In genomic region chr13:55833921-55834320, GRCm38 (mm10) we compare ENCODE assay signal across 28 mouse cellular contexts. TPM values are rescaled to one million over a fixed set of nuclear protein-coding genes. Genes with fewer than 3 reads are reported as not detected.
A peak's percentile ranks its signal among the peaks of the same experiment; 100 is the strongest.
DNase-seq lines count a peak whose midpoint lies in the region; ATAC-seq lines count a peak whose summit lies in the region.
"Had no signal": no experiment of that assay in that cellular context is flagged by ENCODE, and none has a peak within 500 bp of the region (broad histone marks: within the 10 kb centered on the region; RNA-seq: fewer than 3 reads in every experiment).

No protein-coding gene starts in this region.

- 7% methylated on average over 7 of the region's 7 CpGs for WGBS in hindbrain, embryonic 11.5 days
- WGBS in hindbrain, embryonic 16.5 days, result 5% methylated on average over 7 of the region's 7 CpGs
- 10% methylated on average over 7 of the region's 7 CpGs for WGBS in embryonic facial prominence, embryonic 15.5 days
- 20% methylated on average over 7 of the region's 7 CpGs for WGBS in limb, embryonic 15.5 days

- H3K9me3 ChIP-seq in hindbrain, embryonic 11.5 days (ENCODE audit: control insufficient read depth, low read length), result no peaks in the 10 kb centered on the region
- H3K9me3 ChIP-seq in hindbrain, embryonic 16.5 days (ENCODE audit: control insufficient read depth, low read length), result no peaks in the 10 kb centered on the region
- H3K9me3 ChIP-seq in embryonic facial prominence, embryonic 15.5 days (replicated peaks), result no peaks in the 10 kb centered on the region
- no peaks in the 10 kb centered on the region for H3K9me3 ChIP-seq in limb, embryonic 15.5 days
- H3K9me3 ChIP-seq: forebrain, embryonic 15.5 days; hindbrain, embryonic 10.5 days had no signal

- no peak overlapping the region for H3K4me2 ChIP-seq in hindbrain, embryonic 11.5 days (replicated peaks; ENCODE audit: low read depth, low read length)
- H3K4me2 ChIP-seq in hindbrain, embryonic 16.5 days (ENCODE audit: low read length), result no peak overlapping the region
- no peak overlapping the region for H3K4me2 ChIP-seq in embryonic facial prominence, embryonic 15.5 days (replicated peaks)
- H3K4me2 ChIP-seq in limb, embryonic 15.5 days, result 0 out of 2 replicates have a peak overlapping the region, but pooled peaks have one; percentile 6
- H3K4me2 ChIP-seq: forebrain, embryonic 15.5 days; heart, embryonic 11.5 days had no signal

- no peak overlapping the region for H3K9ac ChIP-seq in hindbrain, embryonic 11.5 days (ENCODE audit: low read depth, low read length)
- H3K9ac ChIP-seq in hindbrain, embryonic 16.5 days (ENCODE audit: low read depth, low read length), result no peak overlapping the region
- no peak overlapping the region for H3K9ac ChIP-seq in embryonic facial prominence, embryonic 15.5 days
- H3K9ac ChIP-seq in limb, embryonic 15.5 days, result no peak overlapping the region
- H3K9ac ChIP-seq: forebrain, embryonic 15.5 days had no signal

- no peak overlapping the region for H3K4me3 ChIP-seq in hindbrain, embryonic 11.5 days (ENCODE audit: low read depth, low read length)
- no peak overlapping the region for H3K4me3 ChIP-seq in hindbrain, embryonic 16.5 days (ENCODE audit: low read length)
- H3K4me3 ChIP-seq in embryonic facial prominence, embryonic 15.5 days (replicated peaks), result 0 out of 2 replicates have a peak overlapping the region, but pooled peaks have one; percentile 36
- no peak overlapping the region for H3K4me3 ChIP-seq in limb, embryonic 15.5 days
- H3K4me3 ChIP-seq: forebrain, embryonic 15.5 days; hindbrain, embryonic 10.5 days had no signal

- H3K27ac ChIP-seq in hindbrain, embryonic 11.5 days (ENCODE audit: low read depth, low read length), result no peak overlapping the region
- H3K27ac ChIP-seq in hindbrain, embryonic 16.5 days (ENCODE audit: low read depth, low read length), result no peak overlapping the region
- H3K27ac ChIP-seq in embryonic facial prominence, embryonic 15.5 days (replicated peaks), result no peak overlapping the region
- no peak overlapping the region for H3K27ac ChIP-seq in limb, embryonic 15.5 days
- H3K27ac ChIP-seq: forebrain, embryonic 15.5 days; hindbrain, embryonic 10.5 days; kidney, postnatal 0 days; macrophage had no signal

- intact Hi-C loops in left cerebral cortex, postnatal 10 days (cut with DNase I), result no loop called here

- H3K4me1 ChIP-seq in hindbrain, embryonic 11.5 days (replicated peaks; ENCODE audit: control insufficient read depth, insufficient read depth, low read length), result peaks cover 2% of the 10 kb centered on the region
- peaks cover 3% of the 10 kb centered on the region for H3K4me1 ChIP-seq in hindbrain, embryonic 16.5 days (ENCODE audit: control insufficient read depth, insufficient read depth, low read depth, low read length)
- peaks cover 35% of the 10 kb centered on the region for H3K4me1 ChIP-seq in embryonic facial prominence, embryonic 15.5 days
- peaks cover 48% of the 10 kb centered on the region for H3K4me1 ChIP-seq in limb, embryonic 15.5 days

- H3K36me3 ChIP-seq in hindbrain, embryonic 11.5 days (ENCODE audit: control insufficient read depth, insufficient read depth, low read length), result no peaks in the 10 kb centered on the region
- no peaks in the 10 kb centered on the region for H3K36me3 ChIP-seq in hindbrain, embryonic 16.5 days (ENCODE audit: control insufficient read depth, insufficient read depth, low read length)
- H3K36me3 ChIP-seq in embryonic facial prominence, embryonic 15.5 days, result no peaks in the 10 kb centered on the region
- no peaks in the 10 kb centered on the region for H3K36me3 ChIP-seq in limb, embryonic 15.5 days
- H3K36me3 ChIP-seq: forebrain, embryonic 15.5 days; hindbrain, embryonic 10.5 days had no signal

- ATAC-seq in hindbrain, embryonic 11.5 days (ENCODE audit: low FRiP score), result no peak
- ATAC-seq in hindbrain, embryonic 16.5 days, result no peak
- ATAC-seq in embryonic facial prominence, embryonic 15.5 days (ENCODE audit: insufficient number of reproducible peaks, low FRiP score, low TSS enrichment, low read depth), result no peak
- no peak for ATAC-seq in limb, embryonic 15.5 days (ENCODE audit: insufficient number of reproducible peaks, low FRiP score, low TSS enrichment, low read depth)
- ATAC-seq: forebrain, embryonic 15.5 days had no signal

- H3K27me3 ChIP-seq in hindbrain, embryonic 11.5 days (ENCODE audit: control insufficient read depth, insufficient read depth, low read length), result peaks cover 94% of the 10 kb centered on the region
- H3K27me3 ChIP-seq in hindbrain, embryonic 16.5 days (replicated peaks; ENCODE audit: control insufficient read depth, insufficient read depth, low read length), result peaks cover 59% of the 10 kb centered on the region
- H3K27me3 ChIP-seq in embryonic facial prominence, embryonic 15.5 days, result peaks cover 54% of the 10 kb centered on the region
- H3K27me3 ChIP-seq in limb, embryonic 15.5 days, result peaks cover 94% of the 10 kb centered on the region

- DNase-seq in hindbrain, embryonic 11.5 days (ENCODE audit: low spot score), result peak; percentile 39
- no peak for DNase-seq in cerebellum, postnatal 10 days
- no peak for DNase-seq in left cerebral cortex, postnatal 10 days (ENCODE audit: extremely low spot score in 1 of 2, low spot score in 2 of 2)
- DNase-seq in cerebellum, postnatal 4 days (ENCODE audit: low spot score in 2 of 2), result no peak
- DNase-seq: adrenal gland, postnatal 10 days; cerebellum, adult 18-20 months; cerebellum, postnatal 36 days; gastrocnemius, postnatal 10 days; heart, adult 11 months; heart, postnatal 10 days; kidney, adult 2 months; right cerebral cortex, postnatal 14 days; thymus, adult 18-20 months; thymus, postnatal 36 days had no signal

RNA-seq across cellular contexts. Expression of gene Pitx1, which starts 2.1 kb away (rescaled TPM):
- 0.25 and 0.43 TPM in 2 replicates for polyA plus RNA-seq in hindbrain, embryonic 11.5 days (2014; fragmentation: Nextera tagmentation; extraction: Ambion mirVana)
- 0.36 TPM in 1 of 2 replicates, not detected in the other for polyA plus RNA-seq in hindbrain, embryonic 16.5 days (2015; fragmentation: Nextera tagmentation; extraction: Ambion mirVana)
- 45.9 and 46.9 TPM in 2 replicates for polyA plus RNA-seq in embryonic facial prominence, embryonic 15.5 days (2015; fragmentation: Nextera tagmentation; extraction: Ambion mirVana)
- polyA plus RNA-seq in limb, embryonic 15.5 days (2015; fragmentation: Nextera tagmentation; extraction: Ambion mirVana), result 22.6 and 37.5 TPM in 2 replicates
- not detected for total RNA-seq in left cerebral cortex, postnatal 10 days (2021)
- total RNA-seq: adrenal gland, postnatal 10 days; heart, postnatal 10 days; layer of hippocampus, postnatal 14 days; left cerebral cortex, adult 8-10 months; liver, adult 2 months had no signal
- polyA plus RNA-seq: forebrain, embryonic 15.5 days; liver, adult 2 months; macrophage had no signal

RNA-seq across cellular contexts. Expression of gene Catsper3, which starts 49.6 kb away (rescaled TPM):
- 0.15 TPM in 1 of 2 replicates, not detected in the other for polyA plus RNA-seq in hindbrain, embryonic 11.5 days (2014; fragmentation: Nextera tagmentation; extraction: Ambion mirVana)
- polyA plus RNA-seq in hindbrain, embryonic 16.5 days (2015; fragmentation: Nextera tagmentation; extraction: Ambion mirVana), result 0.19 TPM in 1 of 2 replicates, not detected in the other
- polyA plus RNA-seq in embryonic facial prominence, embryonic 15.5 days (2015; fragmentation: Nextera tagmentation; extraction: Ambion mirVana), result 0.17 TPM in 1 of 2 replicates, not detected in the other
- polyA plus RNA-seq in limb, embryonic 15.5 days (2015; fragmentation: Nextera tagmentation; extraction: Ambion mirVana), result 0.22 TPM in 1 of 2 replicates, not detected in the other
- not detected for total RNA-seq in left cerebral cortex, postnatal 10 days (2021)
- total RNA-seq: liver, adult 2 months; midbrain, postnatal 0 days had no signal
- polyA plus RNA-seq: forebrain, embryonic 15.5 days; hindbrain, embryonic 10.5 days; liver, adult 2 months; liver, embryonic 16.5 days; lung, embryonic 16.5 days; macrophage had no signal

Comparison
In these comparisons a context has a peak if more than half of its experiments do, and no peak if none do; other contexts are left out.
1. RNA of gene Pitx1, which starts 2.1 kb away (polyA plus RNA-seq): 45.9 to 46.9 TPM in embryonic facial prominence, embryonic 15.5 days and 22.6 to 37.5 TPM in limb, embryonic 15.5 days; 0.25 to 0.43 TPM in hindbrain, embryonic 11.5 days and 0.36 TPM in hindbrain, embryonic 16.5 days; every median in the first group is over 10 times any median in the second.